Mouse (Mus musculus) liver, adult 2 months (tissue): ENCODE measurements at regions not wholly inside any gene's neighbourhood (a gene's known extent, or its start where the extent isn't known, plus 50 kb on each side); places are given as distances from the start of the nearest gene placed in this dataset.

Experiments used
- DNase-seq: peaks from one replicate; pipeline ENCODE4 v3.0.0-alpha.2; 2011; ENCODE audit warnings: low read depth, low spot score; ENCODE audit errors: extremely low read depth
- H3K27ac ChIP-seq: fragments of 200-500 bp; replicated peaks from 2 replicates; pipeline ENCODE4 v1.5.1; 2012; ENCODE audit warnings: low read depth, mild to moderate bottlenecking, control low read depth, inconsistent platforms, low read length; ENCODE audit not compliant: insufficient read depth
- H3K27me3 ChIP-seq: fragments of 200-500 bp; 2 replicates; pipeline ENCODE4 v1.6.1; 2012; ENCODE audit warnings: mild to moderate bottlenecking, moderate library complexity, low read length, inconsistent platforms; ENCODE audit not compliant: control insufficient read depth, insufficient read depth
- H3K36me3 ChIP-seq: fragments of 200-500 bp; 2 replicates; pipeline ENCODE4 v1.6.1; 2012; ENCODE audit warnings: low read length, inconsistent platforms; ENCODE audit not compliant: control insufficient read depth, insufficient read depth
- H3K4me1 ChIP-seq: fragments of 200-500 bp; 2 replicates; pipeline ENCODE4 v1.6.1; 2011; ENCODE audit warnings: low read length; ENCODE audit not compliant: control insufficient read depth, insufficient read depth
- H3K4me3 ChIP-seq: fragments of 200-500 bp; 2 replicates; pipeline ENCODE4 v1.5.1; 2011; ENCODE audit warnings: low read depth, mild to moderate bottlenecking, control low read depth, low read length, moderate library complexity; ENCODE audit not compliant: insufficient read depth
- H3K79me2 ChIP-seq: fragments of 200-500 bp; 2 replicates; pipeline ENCODE4 v1.6.1; 2012; ENCODE audit warnings: inconsistent platforms, mild to moderate bottlenecking, low read length, moderate library complexity; ENCODE audit not compliant: control insufficient read depth, insufficient read depth
- H3K9ac ChIP-seq: fragments of 200-500 bp; 2 replicates; pipeline ENCODE4 v1.6.1; 2012; ENCODE audit warnings: low read depth, mild to moderate bottlenecking, control low read depth, inconsistent platforms, low read length
- CTCF ChIP-seq: fragments of 200-500 bp; IDR thresholded peaks from 2 replicates; pipeline ENCODE4 v1.5.1; 2011; ENCODE audit warnings: low read depth, low read length, control low read depth
- POLR2A ChIP-seq: fragments of 200-500 bp; IDR thresholded peaks from 2 replicates; pipeline ENCODE4 v1.6.1; 2011; ENCODE audit warnings: low read length, control low read depth; ENCODE audit not compliant: insufficient read depth; ENCODE audit errors: extremely low read depth
- WGBS: fragments of 180-500 bp; shearing (Covaris S2); methylation state at CpG from one replicate; pipeline ENCODE4 v1.1.7; 2018; 5-methylcytosine and 5-hydroxymethylcytosine counted together

DNA sequence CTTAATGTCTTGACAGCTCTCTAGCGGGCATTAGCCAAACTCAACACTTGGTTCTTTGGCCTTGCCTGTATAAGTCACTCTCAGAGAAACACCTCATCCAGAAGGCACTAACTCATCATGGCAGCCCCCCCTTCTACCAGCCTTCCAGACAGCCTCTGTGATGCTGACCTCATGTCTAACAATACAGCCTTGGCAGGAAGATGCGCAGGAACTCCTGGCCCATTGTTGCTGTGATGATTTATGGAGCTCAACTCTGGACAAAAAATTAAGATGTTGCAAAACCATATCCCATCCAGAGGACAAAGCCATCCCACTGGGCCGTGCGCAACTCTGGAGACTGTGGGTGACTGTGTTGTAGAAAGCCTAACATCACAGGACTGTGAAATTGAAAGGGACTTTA lies 70.9 kb upstream of the Zfp703 start:
- WGBS = 96% methylated on average over 4 of the region's 4 CpGs
- no peaks in the 10 kb centered on the region for H3K27me3 ChIP-seq
- H3K79me2 ChIP-seq = no peaks in the 10 kb centered on the region
- TF ChIP-seq POLR2A = no peak
- no peak for TF ChIP-seq CTCF
- no peaks in the 10 kb centered on the region for H3K4me1 ChIP-seq
- no peak overlapping the region for H3K4me3 ChIP-seq
- H3K27ac ChIP-seq = no peak overlapping the region
- no peaks in the 10 kb centered on the region for H3K36me3 ChIP-seq
- DNase-seq = no peak
- no peak overlapping the region for H3K9ac ChIP-seq

DNA sequence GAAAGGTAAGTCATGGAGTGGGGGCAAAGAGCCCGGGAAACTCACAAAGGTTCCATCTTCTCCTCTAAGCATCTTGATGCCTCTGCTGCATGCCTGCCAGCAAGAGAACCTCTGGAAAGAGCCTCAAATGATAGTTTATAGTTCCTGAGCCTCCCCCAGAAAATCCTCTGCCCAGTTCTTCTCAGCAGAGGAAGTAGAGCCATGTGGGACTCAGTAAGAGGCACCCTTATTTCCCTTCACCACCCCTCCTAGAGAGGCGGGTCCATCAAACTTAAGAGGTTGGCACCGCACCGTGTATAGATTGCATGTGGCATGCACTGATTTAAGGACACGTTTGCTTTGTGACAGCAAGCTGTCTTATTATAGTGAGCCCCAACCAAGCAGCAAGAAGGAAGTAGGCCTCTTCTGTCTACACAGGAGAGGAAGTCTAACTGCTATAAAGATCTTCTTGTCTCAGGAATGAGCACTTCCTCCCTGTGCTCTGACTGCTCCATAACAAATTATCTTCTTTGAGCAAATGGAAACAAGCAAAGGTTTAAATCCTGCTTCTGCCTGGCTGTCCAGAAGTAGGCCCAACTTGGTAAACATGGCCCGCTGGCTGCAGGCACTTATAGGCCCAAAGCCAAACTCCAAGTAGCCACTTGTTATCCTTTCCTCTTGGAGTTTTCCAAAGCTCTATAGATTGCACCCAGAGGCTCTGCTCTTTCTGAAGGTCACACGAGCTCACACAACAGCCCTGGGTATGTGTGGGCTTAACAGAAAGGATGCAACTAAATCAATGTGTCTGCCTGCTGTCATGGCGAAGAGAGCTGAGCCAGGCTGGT lies 69.6 kb upstream of the Zfp703 start:
- no peak for DNase-seq
- Histone ChIP-seq H3K27ac (no peak overlapping the region), H3K79me2 (no peaks in the 10 kb centered on the region), H3K27me3 (no peaks in the 10 kb centered on the region), H3K4me1 (no peaks in the 10 kb centered on the region), H3K36me3 (no peaks in the 10 kb centered on the region), H3K4me3 (no peak overlapping the region), H3K9ac (no peak overlapping the region)
- TF ChIP-seq CTCF (no peak), POLR2A (no peak)
- WGBS = 73% methylated on average over 8 of the region's 8 CpGs

DNA sequence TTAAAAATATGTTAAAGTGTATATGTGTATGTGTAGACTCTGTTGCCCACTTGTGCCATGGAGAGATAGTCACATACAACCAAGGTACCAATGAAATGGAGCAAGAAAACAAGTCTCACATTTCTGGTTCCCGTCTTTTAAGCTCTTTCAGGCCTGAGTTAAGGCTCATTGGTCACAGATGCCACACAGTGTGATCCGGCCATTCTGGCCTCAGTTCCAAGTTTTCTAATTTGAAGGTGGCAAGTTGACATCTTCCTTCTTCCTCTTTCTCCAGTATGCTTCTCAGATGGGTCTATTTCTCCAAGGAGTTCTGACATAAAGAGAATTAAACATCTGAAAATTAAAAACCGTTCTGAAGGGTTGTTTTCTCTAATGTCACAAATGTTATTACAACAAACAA lies 66.9 kb upstream of the Zfp703 start:
- no peaks in the 10 kb centered on the region for H3K27me3 ChIP-seq
- TF ChIP-seq POLR2A (no peak), CTCF (no peak)
- 94% methylated on average over 3 of the region's 3 CpGs for WGBS
- no peaks in the 10 kb centered on the region for H3K79me2 ChIP-seq
- H3K4me1 ChIP-seq = no peaks in the 10 kb centered on the region
- no peak overlapping the region for H3K4me3 ChIP-seq
- no peak for DNase-seq
- H3K9ac ChIP-seq = no peak overlapping the region
- no peak overlapping the region for H3K27ac ChIP-seq
- H3K36me3 ChIP-seq = no peaks in the 10 kb centered on the region

DNA sequence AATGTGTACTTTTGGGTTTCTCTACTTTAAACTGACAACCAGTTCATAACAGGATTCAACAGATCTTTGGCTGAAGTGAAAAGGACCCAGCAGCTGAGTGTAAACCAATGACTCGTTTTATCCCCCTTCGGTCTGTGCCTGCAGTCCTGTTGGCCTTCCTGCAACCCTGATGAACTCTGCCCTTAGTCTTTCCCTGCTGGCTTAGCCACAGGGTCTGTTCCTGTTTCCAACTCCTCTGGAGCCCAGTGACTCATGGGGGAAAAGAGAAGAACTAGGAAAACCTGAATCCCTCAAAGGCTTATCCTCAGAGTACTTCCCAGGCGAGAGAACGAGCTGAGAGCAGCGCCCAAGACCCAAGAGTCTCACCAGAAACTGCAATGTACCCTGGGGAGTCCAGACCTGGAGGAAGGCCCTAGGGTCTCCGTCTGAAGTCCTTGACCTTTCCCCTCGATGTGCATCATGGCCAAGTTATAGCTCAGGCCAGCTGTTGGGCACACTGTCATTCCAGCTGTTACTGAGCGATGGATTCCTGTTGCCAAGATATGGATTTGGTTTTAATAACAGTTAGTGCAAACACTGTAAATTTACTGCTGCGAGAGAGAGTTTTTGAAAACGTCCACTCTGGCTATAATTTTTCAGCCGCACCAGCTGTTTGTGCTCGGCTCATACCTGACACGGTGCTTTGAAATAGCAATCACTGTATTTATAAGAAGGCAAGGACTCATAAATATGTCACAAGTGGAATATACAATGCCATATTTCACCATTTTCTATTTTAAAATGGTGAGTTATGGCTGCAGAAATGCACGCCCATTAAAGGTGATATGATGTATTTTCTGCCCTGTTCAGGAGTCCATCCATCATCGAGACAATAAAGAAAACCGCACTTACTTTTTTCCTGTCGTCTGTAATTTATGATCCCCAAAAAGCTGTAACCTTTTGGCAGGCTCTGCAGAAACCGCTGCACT lies 63.3 kb upstream of the Zfp703 start:
- no peak overlapping the region for H3K9ac ChIP-seq
- H3K4me1 ChIP-seq = no peaks in the 10 kb centered on the region
- H3K4me3 ChIP-seq = no peak overlapping the region
- TF ChIP-seq POLR2A (no peak), CTCF (no peak)
- DNase-seq = no peak
- no peaks in the 10 kb centered on the region for H3K79me2 ChIP-seq
- no peak overlapping the region for H3K27ac ChIP-seq
- no peaks in the 10 kb centered on the region for H3K36me3 ChIP-seq
- WGBS = 72% methylated on average over 18 of the region's 18 CpGs
- no peaks in the 10 kb centered on the region for H3K27me3 ChIP-seq

DNA sequence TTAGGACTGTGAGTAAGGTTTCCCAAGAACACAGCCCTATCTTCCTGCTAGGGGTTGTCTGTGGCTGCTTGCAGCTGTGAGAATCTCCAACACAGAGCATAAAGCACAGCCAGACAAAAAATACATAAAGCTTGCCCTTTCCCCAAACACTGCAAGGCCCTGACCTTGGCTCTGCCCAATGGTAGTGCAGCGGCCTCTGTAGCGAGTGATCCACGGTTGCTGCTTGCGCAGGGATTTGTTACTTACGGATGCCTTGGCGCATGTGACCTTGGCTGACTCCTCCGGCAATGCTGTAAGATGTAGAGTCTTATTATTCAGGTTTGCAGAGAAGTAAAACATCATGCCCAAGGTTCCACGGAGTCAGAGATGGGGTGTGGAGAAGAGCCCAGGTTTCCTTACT lies 61.4 kb upstream of the Zfp703 start:
- H3K4me1 ChIP-seq = no peaks in the 10 kb centered on the region
- H3K79me2 ChIP-seq = no peaks in the 10 kb centered on the region
- TF ChIP-seq POLR2A (no peak), CTCF (no peak)
- DNase-seq = no peak
- no peak overlapping the region for H3K27ac ChIP-seq
- no peak overlapping the region for H3K4me3 ChIP-seq
- WGBS = 85% methylated on average over 8 of the region's 8 CpGs
- H3K36me3 ChIP-seq = no peaks in the 10 kb centered on the region
- H3K9ac ChIP-seq = no peak overlapping the region
- H3K27me3 ChIP-seq = no peaks in the 10 kb centered on the region
